Mouse (Mus musculus): Measurements from ENCODE around the gene Srsf6.

DNA sequence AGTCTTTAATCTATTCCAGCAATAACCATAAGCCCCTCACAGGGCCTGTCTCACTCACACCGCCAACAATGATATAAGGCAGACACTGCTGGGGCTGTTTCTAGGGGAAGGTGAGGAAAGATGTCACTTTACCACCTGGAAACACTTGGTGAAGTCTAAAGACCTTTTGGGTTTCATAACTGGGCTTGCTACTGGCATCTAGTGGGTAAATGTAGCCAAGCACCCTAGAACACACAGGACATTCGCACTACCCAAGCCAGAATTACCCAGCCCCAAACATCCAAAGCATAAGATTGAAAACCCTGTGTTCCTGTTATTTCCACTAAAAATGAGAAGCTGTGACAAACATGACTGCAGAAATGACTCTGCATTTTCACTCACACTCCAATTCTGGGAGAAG is 16.8 kb upstream of the Srsf6 start:
- peak; percentile 29; the same call in 1 of the 2 replicates for TF ChIP-seq CTCF (conservative IDR thresholded peaks at IDR 0.05; ENCODE audit: low read length)
- TF ChIP-seq NANOG (IDR thresholded peaks at IDR 0.05; ENCODE audit: borderline replicate concordance, low read length): no peak
- TF ChIP-seq POU5F1 (IDR thresholded peaks at IDR 0.05; ENCODE audit: borderline replicate concordance, low read length): no peak
